Mouse (Mus musculus): ENCODE results near the gene Lhfpl4. TPM values are rescaled to one million over a fixed set of nuclear protein-coding genes. Genes with fewer than 3 reads are reported as not detected.
A peak's percentile ranks its signal among the peaks of the same experiment; 100 is the strongest.

Lhfpl4 gene
- polyA plus RNA-seq, 1 experiment from 2014 or later: 1.0 TPM

DNA sequence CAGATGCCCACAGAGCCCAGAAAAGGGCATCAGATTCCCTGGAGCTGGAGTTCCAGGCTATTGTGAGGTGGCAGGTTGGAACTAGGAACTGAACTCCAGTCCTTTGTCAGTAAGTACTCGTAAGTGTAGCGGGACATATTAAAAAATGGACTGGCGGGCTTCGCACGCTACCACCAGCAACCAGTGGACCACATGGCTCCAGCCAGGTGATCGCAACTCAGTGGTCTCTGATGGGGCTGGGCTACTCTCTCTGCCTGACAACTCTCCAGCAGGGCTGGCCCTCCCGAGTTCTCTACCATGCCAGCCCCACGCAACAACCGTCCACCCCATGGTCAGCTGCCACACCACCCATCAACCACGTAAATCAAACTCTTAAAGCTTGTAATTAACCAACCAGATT lies 35.1 kb downstream of the Lhfpl4 start:
- no peaks in the 10 kb centered on the region for H3K4me1 ChIP-seq
- DNase-seq (ENCODE audit: low spot score): no peak
- H3K27ac ChIP-seq: no peak overlapping the region
- H3K4me3 ChIP-seq: no peak overlapping the region
- peaks cover 30% of the 10 kb centered on the region for H3K36me3 ChIP-seq
- no peaks in the 10 kb centered on the region for H3K9me3 ChIP-seq
- 95% methylated on average over 10 of the region's 10 CpGs for WGBS
- H3K27me3 ChIP-seq (ENCODE audit: insufficient read depth, poor library complexity, severe bottlenecking): no peaks in the 10 kb centered on the region

DNA sequence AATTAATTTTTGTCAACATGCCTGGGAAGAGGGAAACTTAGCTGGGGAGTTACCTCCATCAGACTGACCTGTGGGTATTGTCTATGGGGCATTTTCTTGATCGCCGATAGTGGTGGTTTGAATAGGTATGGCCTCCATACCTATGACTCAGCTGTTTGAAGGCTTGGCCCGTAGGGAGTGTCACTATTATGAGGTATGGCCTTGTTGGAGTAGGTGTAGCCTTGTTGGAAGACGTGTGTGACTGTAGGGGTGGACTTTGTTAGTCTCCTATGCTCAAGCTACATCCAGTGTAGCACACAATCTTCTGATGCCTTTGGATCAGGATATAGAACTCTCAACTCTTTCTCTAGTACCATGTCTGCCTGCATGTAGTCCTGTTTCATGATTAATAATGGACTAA lies 39.1 kb downstream of the Lhfpl4 start:
- Histone ChIP-seq H3K4me3 (no peak overlapping the region), H3K27ac (no peak overlapping the region), H3K4me1 (no peaks in the 10 kb centered on the region), H3K9me3 (no peaks in the 10 kb centered on the region), H3K36me3 (peaks cover 71% of the 10 kb centered on the region), H3K27me3 (ENCODE audit: insufficient read depth, poor library complexity, severe bottlenecking) (no peaks in the 10 kb centered on the region)
- 93% methylated on average over 4 of the region's 4 CpGs for WGBS
- DNase-seq (ENCODE audit: low spot score): no peak

DNA sequence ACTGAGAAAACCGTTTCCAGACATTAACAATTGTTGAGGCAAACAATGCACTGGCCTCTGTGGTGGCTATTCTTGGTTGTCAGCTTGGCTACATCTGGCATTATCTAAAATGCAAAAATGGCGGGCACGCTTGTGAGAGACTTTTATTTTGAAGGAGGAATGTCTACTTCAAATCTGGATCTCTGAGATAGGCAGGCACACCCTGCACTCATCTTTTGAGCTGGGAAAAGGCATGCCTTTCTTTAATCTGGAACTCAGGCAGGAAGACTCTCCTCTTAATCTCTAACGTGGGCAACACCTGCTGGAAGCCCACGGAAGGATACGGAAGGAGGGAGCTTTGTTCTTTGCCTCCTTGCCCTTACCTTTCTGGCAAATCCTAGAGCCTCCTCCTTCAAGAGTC lies 40.3 kb downstream of the Lhfpl4 start:
- no peaks in the 10 kb centered on the region for H3K9me3 ChIP-seq
- peaks cover 74% of the 10 kb centered on the region for H3K36me3 ChIP-seq
- H3K27me3 ChIP-seq (ENCODE audit: insufficient read depth, poor library complexity, severe bottlenecking): no peaks in the 10 kb centered on the region
- no peak overlapping the region for H3K27ac ChIP-seq
- 84% methylated on average over 6 of the region's 6 CpGs for WGBS
- H3K4me1 ChIP-seq: no peaks in the 10 kb centered on the region
- no peak overlapping the region for H3K4me3 ChIP-seq
- peak; percentile 58 for DNase-seq (ENCODE audit: low spot score)

DNA sequence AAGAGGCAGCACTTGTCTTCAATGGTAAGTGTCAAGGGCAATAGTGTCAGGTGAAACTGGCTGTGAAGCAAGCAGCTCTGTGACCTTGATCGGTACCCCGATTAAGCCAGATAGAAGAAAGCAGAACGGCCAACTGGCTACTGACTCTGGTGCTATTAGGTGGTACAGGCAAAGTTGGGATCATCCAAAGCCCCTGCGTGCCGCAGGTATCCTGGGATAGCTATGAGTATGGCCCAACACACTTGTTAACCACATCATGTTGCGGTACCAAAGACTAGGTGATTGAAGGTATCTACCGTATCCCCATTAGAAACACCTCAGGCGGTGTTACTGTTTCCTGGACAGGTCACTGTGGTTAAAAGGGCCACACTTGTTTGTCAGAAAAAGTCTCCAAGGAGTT lies 41.1 kb downstream of the Lhfpl4 start:
- Histone ChIP-seq H3K36me3 (peaks cover 78% of the 10 kb centered on the region), H3K9me3 (no peaks in the 10 kb centered on the region), H3K4me1 (no peaks in the 10 kb centered on the region), H3K27me3 (ENCODE audit: insufficient read depth, poor library complexity, severe bottlenecking) (no peaks in the 10 kb centered on the region), H3K4me3 (no peak overlapping the region), H3K27ac (no peak overlapping the region)
- peak; percentile 52 for DNase-seq (ENCODE audit: low spot score)
- 95% methylated on average over 8 of the region's 8 CpGs for WGBS

DNA sequence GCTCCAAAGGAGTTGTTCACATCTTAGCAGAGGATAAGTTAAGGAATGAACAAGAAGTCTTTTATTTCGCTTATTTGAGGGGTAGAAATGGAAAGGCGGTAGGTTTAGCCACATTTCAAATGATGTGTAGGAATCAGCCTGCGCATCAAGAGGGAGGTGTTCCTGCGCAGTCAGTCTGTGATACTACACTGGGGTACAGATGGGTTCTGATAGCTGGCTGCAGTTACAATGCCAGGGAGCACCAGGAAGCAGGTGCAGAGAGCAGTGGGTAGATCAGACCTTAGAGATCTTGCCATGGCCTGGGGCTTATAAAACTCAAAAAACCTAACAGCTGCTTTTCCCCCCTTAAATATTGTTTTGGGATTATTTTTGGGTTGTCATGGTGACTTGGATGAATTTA lies 49.9 kb downstream of the Lhfpl4 start:
- no peak for DNase-seq (ENCODE audit: low spot score)
- Histone ChIP-seq H3K4me1 (no peaks in the 10 kb centered on the region), H3K27ac (no peak overlapping the region), H3K27me3 (ENCODE audit: insufficient read depth, poor library complexity, severe bottlenecking) (no peaks in the 10 kb centered on the region), H3K4me3 (no peak overlapping the region), H3K36me3 (peaks cover 95% of the 10 kb centered on the region), H3K9me3 (no peaks in the 10 kb centered on the region)
- 92% methylated on average over 4 of the region's 4 CpGs for WGBS

DNA sequence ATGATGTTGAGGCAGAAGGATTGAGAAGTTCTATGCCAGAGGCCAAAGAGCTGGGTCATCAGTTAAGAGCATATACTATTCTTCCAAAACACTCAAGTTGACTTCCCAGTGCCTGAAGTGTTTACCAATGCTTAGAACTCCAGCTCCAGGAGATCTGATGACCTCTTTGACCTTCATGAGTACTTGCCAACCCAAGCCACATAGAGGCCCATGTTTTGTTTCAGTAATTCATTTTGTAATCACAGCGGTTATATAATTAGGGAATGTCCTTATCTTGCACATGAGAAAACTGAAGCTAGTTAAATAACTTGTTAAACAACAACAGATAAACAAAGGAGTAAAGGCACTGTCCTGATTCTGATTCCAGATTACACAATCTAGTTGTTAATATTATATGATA lies 50.4 kb downstream of the Lhfpl4 start:
- Histone ChIP-seq H3K4me1 (no peaks in the 10 kb centered on the region), H3K27me3 (ENCODE audit: insufficient read depth, poor library complexity, severe bottlenecking) (no peaks in the 10 kb centered on the region), H3K36me3 (peaks cover 91% of the 10 kb centered on the region), H3K9me3 (no peaks in the 10 kb centered on the region), H3K4me3 (no peak overlapping the region), H3K27ac (no peak overlapping the region)
- no peak for DNase-seq (ENCODE audit: low spot score)
- 94% methylated on average over 1 of the region's 1 CpGs for WGBS

DNA sequence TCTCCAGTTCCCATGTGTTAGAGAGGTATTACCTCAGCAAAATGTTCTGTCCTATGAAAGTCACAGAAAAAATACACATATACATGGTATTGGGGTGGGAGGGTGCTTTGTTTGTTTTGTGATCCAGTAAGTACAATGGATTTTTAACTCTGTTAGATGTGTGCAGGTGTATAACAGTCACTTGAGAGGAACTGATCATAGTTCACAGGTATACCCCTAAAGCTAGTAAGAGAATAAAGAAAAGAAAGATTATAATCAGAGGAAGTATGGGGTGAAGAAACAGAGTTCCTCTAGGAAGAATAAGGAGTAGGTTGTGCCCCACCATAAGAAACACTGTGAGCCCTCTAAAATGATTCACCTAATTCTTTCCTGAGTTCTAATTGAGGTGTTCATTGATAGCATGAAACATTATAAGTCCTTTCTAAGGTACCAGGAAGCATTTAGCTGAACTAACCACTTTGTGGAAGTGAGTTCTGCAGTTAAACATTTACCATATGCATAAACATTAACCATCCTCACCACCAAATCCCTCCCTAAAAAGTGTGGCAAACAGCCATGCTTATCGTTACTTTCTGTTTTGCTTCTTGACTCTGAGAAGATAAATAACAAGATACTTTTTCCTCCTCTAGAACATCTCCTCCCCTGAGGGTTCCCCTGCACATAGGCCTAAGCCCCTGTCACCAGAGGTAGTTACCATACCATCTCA lies 53.6 kb downstream of the Lhfpl4 start:
- Histone ChIP-seq H3K27me3 (ENCODE audit: insufficient read depth, poor library complexity, severe bottlenecking) (no peaks in the 10 kb centered on the region), H3K27ac (no peak overlapping the region), H3K4me1 (no peaks in the 10 kb centered on the region), H3K9me3 (no peaks in the 10 kb centered on the region), H3K36me3 (peaks cover 87% of the 10 kb centered on the region), H3K4me3 (no peak overlapping the region)
- WGBS: 86% methylated on average over 1 of the region's 1 CpGs
- no peak for DNase-seq (ENCODE audit: low spot score)

DNA sequence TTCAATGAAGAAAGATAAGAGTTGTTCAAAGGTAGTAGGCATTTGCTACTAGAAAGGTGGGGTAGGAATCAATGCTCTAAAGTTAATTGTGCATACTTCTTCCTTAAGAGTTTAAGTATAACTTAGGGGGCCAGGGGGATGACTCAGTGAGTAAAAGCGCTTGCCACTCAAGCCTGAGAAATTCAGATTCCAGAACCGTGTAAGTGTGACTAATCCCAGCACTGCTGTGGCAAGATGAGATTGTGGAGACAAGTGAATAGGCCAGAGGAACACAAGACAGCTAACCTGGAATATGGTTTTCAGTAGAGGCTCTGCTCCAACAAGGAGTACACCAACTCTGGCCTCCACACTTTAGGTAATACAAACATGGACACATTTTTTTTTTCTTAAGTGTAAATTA lies 61.8 kb downstream of the Lhfpl4 start:
- H3K27ac ChIP-seq: no peak overlapping the region
- no peak for DNase-seq (ENCODE audit: low spot score)
- peaks cover 77% of the 10 kb centered on the region for H3K36me3 ChIP-seq
- H3K4me3 ChIP-seq: no peak overlapping the region
- no peaks in the 10 kb centered on the region for H3K27me3 ChIP-seq (ENCODE audit: insufficient read depth, poor library complexity, severe bottlenecking)
- WGBS: 74% methylated on average over 2 of the region's 2 CpGs
- H3K4me1 ChIP-seq: no peaks in the 10 kb centered on the region
- no peaks in the 10 kb centered on the region for H3K9me3 ChIP-seq

DNA sequence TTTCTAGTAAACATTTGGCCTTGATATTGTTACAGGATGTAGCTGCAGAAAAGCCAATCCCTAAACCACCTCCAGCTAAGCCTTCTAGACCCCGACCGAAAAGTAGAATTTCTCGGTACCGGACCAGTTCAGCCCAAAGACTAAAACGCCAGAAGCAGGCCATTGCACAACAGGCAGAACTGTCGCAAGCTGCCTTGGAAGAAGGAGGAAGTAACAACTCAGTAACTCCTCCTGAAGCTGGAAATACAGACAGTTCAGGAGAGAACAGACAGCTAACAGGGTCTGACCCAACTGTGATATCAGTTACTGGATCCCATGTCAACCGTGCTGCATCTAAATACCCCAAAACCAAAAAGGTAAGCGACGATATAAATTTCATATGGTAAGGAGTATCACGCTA lies 74.4 kb downstream of the Lhfpl4 start:
- H3K27me3 ChIP-seq (ENCODE audit: insufficient read depth, poor library complexity, severe bottlenecking): no peaks in the 10 kb centered on the region
- no peak overlapping the region for H3K4me3 ChIP-seq
- H3K36me3 ChIP-seq: peaks cover 95% of the 10 kb centered on the region
- no peaks in the 10 kb centered on the region for H3K4me1 ChIP-seq
- DNase-seq (ENCODE audit: low spot score): no peak
- no peaks in the 10 kb centered on the region for H3K9me3 ChIP-seq
- no peak overlapping the region for H3K27ac ChIP-seq
- 95% methylated on average over 10 of the region's 10 CpGs for WGBS

Other genes starting within 250 kb of the Lhfpl4 start
- gene Srgap3, start 248.1 kb downstream of the Lhfpl4 start, polyA plus RNA-seq (2016; fragmentation: Nextera tagmentation; extraction: Ambion mirVana): 0.74 and 1.4 TPM in 2 replicates
- gene Thumpd3, start 149.2 kb downstream of the Lhfpl4 start, polyA plus RNA-seq (2016; fragmentation: Nextera tagmentation; extraction: Ambion mirVana): 51.7 and 54.8 TPM in 2 replicates
- 69.8 and 82.2 TPM in 2 replicates for gene Setd5, start 118.0 kb downstream of the Lhfpl4 start, polyA plus RNA-seq (2016; fragmentation: Nextera tagmentation; extraction: Ambion mirVana)
- 29.7 and 36.6 TPM in 2 replicates for gene Mtmr14, start 42.5 kb upstream of the Lhfpl4 start, polyA plus RNA-seq (2016; fragmentation: Nextera tagmentation; extraction: Ambion mirVana)
- 0.05 TPM in 1 of 2 replicates, not detected in the other for gene Cpne9, start 86.9 kb upstream of the Lhfpl4 start, polyA plus RNA-seq (2016; fragmentation: Nextera tagmentation; extraction: Ambion mirVana)
- gene Brpf1, start 111.8 kb upstream of the Lhfpl4 start, polyA plus RNA-seq (2016; fragmentation: Nextera tagmentation; extraction: Ambion mirVana): 15.0 and 17.7 TPM in 2 replicates
- gene Ogg1, start 131.6 kb upstream of the Lhfpl4 start, polyA plus RNA-seq (2016; fragmentation: Nextera tagmentation; extraction: Ambion mirVana): 13.6 and 15.9 TPM in 2 replicates
- gene Camk1, start 148.6 kb upstream of the Lhfpl4 start, polyA plus RNA-seq (2016; fragmentation: Nextera tagmentation; extraction: Ambion mirVana): 82.7 and 89.2 TPM in 2 replicates
- gene Tada3, start 182.5 kb upstream of the Lhfpl4 start, polyA plus RNA-seq (2016; fragmentation: Nextera tagmentation; extraction: Ambion mirVana): 46.7 TPM in 2 replicates
- gene Arpc4, start 182.7 kb upstream of the Lhfpl4 start, polyA plus RNA-seq (2016; fragmentation: Nextera tagmentation; extraction: Ambion mirVana): 330 and 356 TPM in 2 replicates
- 2.0 and 2.5 TPM in 2 replicates for gene Ttll3, start 193.9 kb upstream of the Lhfpl4 start, polyA plus RNA-seq (2016; fragmentation: Nextera tagmentation; extraction: Ambion mirVana)
- 23.4 and 26.1 TPM in 2 replicates for gene Rpusd3, start 224.0 kb upstream of the Lhfpl4 start, polyA plus RNA-seq (2016; fragmentation: Nextera tagmentation; extraction: Ambion mirVana)
- gene Cidec, start 240.4 kb upstream of the Lhfpl4 start, polyA plus RNA-seq (2016; fragmentation: Nextera tagmentation; extraction: Ambion mirVana): 0.10 TPM in 1 of 2 replicates, not detected in the other
- 79.5 and 89.1 TPM in 2 replicates for gene Jagn1, start 247.2 kb upstream of the Lhfpl4 start, polyA plus RNA-seq (2016; fragmentation: Nextera tagmentation; extraction: Ambion mirVana)

All from heart, embryonic 10.5 days (tissue).